Mouse (Mus musculus): ENCODE measurements around the gene Gm29554. TPM values are rescaled to one million over a fixed set of nuclear protein-coding genes. Genes with fewer than 3 reads are reported as not detected.
"Not testable (repeated sequence)": the region's sequence is repeated elsewhere in the genome, so short reads cannot be mapped to it uniquely, and the experiment has no call there.

The Gm29554 gene
- not detected for total RNA-seq (2021)
- long read RNA-seq, experiment 1, result 0 reads
- long read RNA-seq, experiment 2, result 0 reads

DNA sequence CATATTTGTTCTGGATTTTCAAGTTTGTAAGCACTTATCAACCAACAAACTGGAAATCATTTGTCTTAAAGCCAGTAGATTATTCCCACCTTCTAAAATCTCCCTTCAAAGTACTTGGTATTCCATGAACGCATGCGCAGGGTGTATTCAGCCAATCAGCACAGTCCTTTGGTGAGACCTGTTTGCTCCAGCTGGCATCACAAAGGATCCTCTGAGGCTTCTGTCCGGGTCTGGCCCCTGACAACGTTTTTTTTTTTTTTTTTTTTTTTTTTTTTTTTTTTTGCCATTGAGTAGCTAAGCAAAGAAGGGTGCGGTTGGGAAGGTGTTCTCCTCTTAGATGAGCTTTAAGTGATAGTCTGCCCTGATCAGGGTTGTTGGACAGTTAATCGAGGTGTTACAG, at the start of gene Gm29554:
Gene Gm29554 (plus strand): TSS at position 301 of the 400 bp plus-strand sequence.
- DNase-seq; intact Hi-C loops (cut with DNase I): not testable (repeated sequence)

Other genes with a start within 250 kb of the Gm29554 start
- not detected for gene Gm20812, start 108.0 kb downstream of the Gm29554 start, total RNA-seq (2021)

Measured in gastrocnemius, postnatal 36 days (tissue).